Mouse (Mus musculus) adrenal gland, postnatal 25 days (tissue): ENCODE measurements around the gene Ppp2ca. TPM values are rescaled to one million over a fixed set of nuclear protein-coding genes. Genes with fewer than 3 reads are reported as not detected.
"Not testable (repeated sequence)": the region's sequence is repeated elsewhere in the genome, so short reads cannot be mapped to it uniquely, and the experiment has no call there.

Source experiments
- DNase-seq: peaks from one replicate; pipeline ENCODE4 v3.0.0; 2021; ENCODE audit warnings: mixed read lengths
- total RNA-seq: library from RNA; stranded (reverse); gene quantifications from 2 replicates; pipeline ENCODE4 v1.2.3, GENCODE M21; 2021

Ppp2ca gene
- total RNA-seq, 1 experiment from 2014 or later: 77.2 TPM

- DNase-seq: no peak
Measured at GRCm38 (mm10) chr11:52097016-52097415, 1.5 kb upstream of the Ppp2ca start.

GRCm38 (mm10) chr11:52097596-52097995 lies 885 bp upstream of the Ppp2ca start:
- DNase-seq: peak; percentile 14

GRCm38 (mm10) chr11:52099031-52099761 lies 715 bp downstream of the Ppp2ca start:
- DNase-seq: peak; percentile 69

- DNase-seq: no peak
Measured at GRCm38 (mm10) chr11:52099771-52100219, 1.3 kb downstream of the Ppp2ca start.

- DNase-seq: no peak
Measured at GRCm38 (mm10) chr11:52102977-52103376, 4.5 kb downstream of the Ppp2ca start.

- no peak for DNase-seq
Measured at GRCm38 (mm10) chr11:52105503-52105902, 7.0 kb downstream of the Ppp2ca start.

- DNase-seq: no peak
Measured at GRCm38 (mm10) chr11:52106037-52106436, 7.6 kb downstream of the Ppp2ca start.

GRCm38 (mm10) chr11:52106438-52106837 lies 8.0 kb downstream of the Ppp2ca start:
- DNase-seq: no peak

GRCm38 (mm10) chr11:52108796-52109195 lies 10.3 kb downstream of the Ppp2ca start:
- DNase-seq: no peak

GRCm38 (mm10) chr11:52109421-52109820 lies 10.9 kb downstream of the Ppp2ca start:
- DNase-seq: no peak

- DNase-seq: no peak
Measured at GRCm38 (mm10) chr11:52115479-52115878, 17.0 kb downstream of the Ppp2ca start.

GRCm38 (mm10) chr11:52116117-52116516 lies 17.6 kb downstream of the Ppp2ca start:
- not testable (repeated sequence) for DNase-seq

GRCm38 (mm10) chr11:52117156-52117555 lies 18.7 kb downstream of the Ppp2ca start:
- no peak for DNase-seq

GRCm38 (mm10) chr11:52120415-52120814 lies 21.9 kb downstream of the Ppp2ca start:
- not testable (repeated sequence) for DNase-seq

GRCm38 (mm10) chr11:52122045-52122444 lies 23.6 kb downstream of the Ppp2ca start:
- DNase-seq: no peak

GRCm38 (mm10) chr11:52124468-52124867 lies 26.0 kb downstream of the Ppp2ca start:
- no peak for DNase-seq

- no peak for DNase-seq
Measured at GRCm38 (mm10) chr11:52127169-52127568, 28.7 kb downstream of the Ppp2ca start.

GRCm38 (mm10) chr11:52127760-52128159 lies 29.3 kb downstream of the Ppp2ca start:
- DNase-seq: no peak

- no peak for DNase-seq
Measured at GRCm38 (mm10) chr11:52128316-52129061, 30.0 kb downstream of the Ppp2ca start.

GRCm38 (mm10) chr11:52129171-52129570 lies 30.7 kb downstream of the Ppp2ca start:
- DNase-seq: no peak

- peak; percentile 9 for DNase-seq
Measured at GRCm38 (mm10) chr11:52129621-52130450, 31.4 kb downstream of the Ppp2ca start.

GRCm38 (mm10) chr11:52130451-52131068 lies 32.1 kb downstream of the Ppp2ca start:
- DNase-seq: no peak
